Mouse (Mus musculus): ENCODE measurements around the gene Lsm3.

GRCm38 (mm10) chr6:91474441-91475190, 41.1 kb upstream of the Lsm3 start:
- TF ChIP-seq CTCF (conservative IDR thresholded peaks at IDR 0.05; ENCODE audit: insufficient read depth, insufficient read length, low read depth, low read length) (no peak), POLR2A (IDR thresholded peaks at IDR 0.05; ENCODE audit: low read depth, low read length) (no peak)
